Mouse (Mus musculus) E14TG2a.4 (cell line): ENCODE measurements around the gene Fth1.

Experiments
- CTCF ChIP-seq: conservative IDR thresholded peaks from 2 replicates; pipeline ENCODE4 v1.5.1; 2014; ENCODE audit warnings: low read length
- NANOG ChIP-seq: IDR thresholded peaks from 2 replicates; pipeline ENCODE4 v1.6.1; 2014; ENCODE audit warnings: borderline replicate concordance, low read length, mixed read lengths
- POU5F1 ChIP-seq: IDR thresholded peaks from 2 replicates; pipeline ENCODE4 v1.6.1; 2014; ENCODE audit warnings: low read length, borderline replicate concordance

DNA sequence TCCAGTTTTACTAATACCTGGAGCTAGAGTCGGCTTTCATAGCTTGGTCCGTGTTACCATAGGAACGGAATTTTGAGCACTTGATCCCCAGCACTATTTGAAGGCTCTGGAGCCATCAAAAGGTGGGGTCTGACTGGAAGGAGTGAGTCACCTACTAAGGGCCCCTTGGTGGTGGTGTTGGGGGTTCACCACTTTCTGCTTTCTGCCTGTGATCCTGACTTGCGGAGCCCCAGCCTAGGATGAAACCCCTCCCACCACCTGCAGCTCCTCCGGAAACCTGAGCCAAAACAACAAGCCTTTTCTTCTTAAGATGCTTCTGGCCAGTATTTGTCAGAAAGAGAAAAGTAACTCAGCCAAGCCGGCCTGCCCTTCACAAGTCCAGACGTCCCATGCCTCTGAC lies 40.6 kb upstream of the Fth1 start:
- TF ChIP-seq CTCF (no peak), NANOG (no peak), POU5F1 (no peak)
